Mouse (Mus musculus): ENCODE measurements around the gene Zglp1. TPM values are rescaled to one million over a fixed set of nuclear protein-coding genes. Genes with fewer than 3 reads are reported as not detected.
"Not testable (repeated sequence)": the region's sequence is repeated elsewhere in the genome, so short reads cannot be mapped to it uniquely, and the experiment has no call there.

Gene Zglp1
- total RNA-seq, 2 experiments from 2014 or later: not detected

GRCm38 (mm10) chr9:21072641-21073040, 5.7 kb upstream of the Zglp1 start:
- DNase-seq (ENCODE audit: low spot score in 2 of 2): no peak

- DNase-seq (ENCODE audit: low spot score in 2 of 2): peak; percentile 66 to 77
Observed at GRCm38 (mm10) chr9:21062928-21063327, 4.0 kb downstream of the Zglp1 start.

GRCm38 (mm10) chr9:21051578-21051977, 15.3 kb downstream of the Zglp1 start:
- DNase-seq (ENCODE audit: low spot score in 2 of 2): no peak

GRCm38 (mm10) chr9:21045235-21045634, 21.7 kb downstream of the Zglp1 start:
- DNase-seq (ENCODE audit: low spot score in 2 of 2): no peak

- not testable (repeated sequence) for DNase-seq (ENCODE audit: low spot score in 2 of 2)
Observed at GRCm38 (mm10) chr9:21044785-21045184, 22.1 kb downstream of the Zglp1 start.

GRCm38 (mm10) chr9:21043563-21043962, 23.3 kb downstream of the Zglp1 start:
- no peak for DNase-seq (ENCODE audit: low spot score in 2 of 2)

- peak; percentile 83 to 88 for DNase-seq (ENCODE audit: low spot score in 2 of 2)
Observed at GRCm38 (mm10) chr9:21041308-21041707, 25.6 kb downstream of the Zglp1 start.

GRCm38 (mm10) chr9:21039779-21040178, 27.1 kb downstream of the Zglp1 start:
- DNase-seq (ENCODE audit: low spot score in 2 of 2): peak in 1 of 2 experiments; percentile 22

GRCm38 (mm10) chr9:21037481-21037891, 29.4 kb downstream of the Zglp1 start:
- DNase-seq (ENCODE audit: low spot score in 2 of 2): peak in 1 of 2 experiments; percentile 44

GRCm38 (mm10) chr9:21036666-21037065, 30.2 kb downstream of the Zglp1 start:
- peak in 1 of 2 experiments; percentile 41 for DNase-seq (ENCODE audit: low spot score in 2 of 2)

GRCm38 (mm10) chr9:21036161-21036560, 30.7 kb downstream of the Zglp1 start:
- DNase-seq (ENCODE audit: low spot score in 2 of 2): no peak

- DNase-seq (ENCODE audit: low spot score in 2 of 2): peak in 1 of 2 experiments; percentile 54
Observed at GRCm38 (mm10) chr9:21035586-21035985, 31.3 kb downstream of the Zglp1 start.

- DNase-seq (ENCODE audit: low spot score in 2 of 2): peak in 1 of 2 experiments; percentile 47
Observed at GRCm38 (mm10) chr9:21034481-21035085, 32.3 kb downstream of the Zglp1 start.

- peak; percentile 68 to 86 for DNase-seq (ENCODE audit: low spot score in 2 of 2)
Observed at GRCm38 (mm10) chr9:21033136-21033535, 33.8 kb downstream of the Zglp1 start.

GRCm38 (mm10) chr9:21032491-21032890, 34.4 kb downstream of the Zglp1 start:
- DNase-seq (ENCODE audit: low spot score in 2 of 2): no peak

GRCm38 (mm10) chr9:21031896-21032351, 35.0 kb downstream of the Zglp1 start, which contains the start of gene Icam5:
TSS of gene Icam5 (plus strand) at chr9:21032073.
- DNase-seq (ENCODE audit: low spot score in 2 of 2): peak; percentile 90 to 95

GRCm38 (mm10) chr9:21031251-21031895, 35.5 kb downstream of the Zglp1 start:
- DNase-seq (ENCODE audit: low spot score in 2 of 2): peak; percentile 76 to 86

- peak; percentile 81 to 92 for DNase-seq (ENCODE audit: low spot score in 2 of 2)
Observed at GRCm38 (mm10) chr9:21030781-21031250, 36.1 kb downstream of the Zglp1 start.

GRCm38 (mm10) chr9:21030055-21030600, 36.8 kb downstream of the Zglp1 start:
- DNase-seq (ENCODE audit: low spot score in 2 of 2): peak in 1 of 2 experiments; percentile 25

GRCm38 (mm10) chr9:21029291-21030054, 37.4 kb downstream of the Zglp1 start, which contains the start of gene Icam4:
TSS of gene Icam4 (plus strand) at chr9:21029373.
- DNase-seq (ENCODE audit: low spot score in 2 of 2): peak; percentile 49 to 86

- no peak for DNase-seq (ENCODE audit: low spot score in 2 of 2)
Observed at GRCm38 (mm10) chr9:21028560-21029110, 38.3 kb downstream of the Zglp1 start.
